Comparison of ENCODE assay signal across 8 mouse cellular contexts in the genomic region with DNA sequence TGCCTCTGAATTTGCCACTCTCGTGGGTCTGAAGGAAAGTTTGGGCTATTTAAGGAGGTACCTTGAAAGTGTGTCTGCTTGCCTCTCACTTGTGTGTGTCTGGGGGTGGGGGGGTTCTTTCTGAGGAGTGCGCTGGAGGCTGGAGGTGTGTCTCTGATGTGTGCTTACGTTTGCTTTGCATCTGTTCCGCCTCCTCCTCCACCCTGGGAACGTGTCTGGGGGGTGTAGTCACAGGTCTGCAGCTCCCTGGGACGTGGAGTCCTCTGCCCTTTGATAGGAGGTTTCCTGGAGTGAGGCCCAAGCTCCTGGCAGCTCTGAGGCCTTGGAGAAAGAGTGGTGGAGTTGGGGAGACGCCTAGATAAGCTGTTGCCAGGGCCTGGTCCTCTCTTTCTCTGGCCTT. TPM values are rescaled to one million over a fixed set of nuclear protein-coding genes. Genes with fewer than 3 reads are reported as not detected.
A peak's percentile ranks its signal among the peaks of the same experiment; 100 is the strongest.
DNase-seq lines count a peak whose midpoint lies in the region; ATAC-seq and TF ChIP-seq lines count a peak whose summit lies in the region.

No protein-coding gene starts in this region.

- no peak for TF ChIP-seq POLR2A in limb, embryonic 14.5 days (IDR thresholded peaks at IDR 0.05; ENCODE audit: borderline replicate concordance, extremely low read depth, insufficient read depth, insufficient read length)

- peaks cover 78% of the 10 kb centered on the region for H3K4me1 ChIP-seq in forebrain, embryonic 16.5 days (replicated peaks; ENCODE audit: control insufficient read depth, insufficient read depth, low read length)
- H3K4me1 ChIP-seq in hindbrain, embryonic 12.5 days, result peaks cover 81% of the 10 kb centered on the region
- H3K4me1 ChIP-seq in limb, embryonic 14.5 days (ENCODE audit: control insufficient read depth, insufficient read depth, low read length), result peaks cover 82% of the 10 kb centered on the region
- H3K4me1 ChIP-seq in midbrain, embryonic 14.5 days (ENCODE audit: control insufficient read depth, insufficient read depth, low read length), result peaks cover 71% of the 10 kb centered on the region

- peak; percentile 49 for DNase-seq in 3134 (ENCODE audit: extremely low read depth, insufficient read length, low spot score)
- DNase-seq in adrenal gland, adult 8-10 months, result peak; percentile 93
- no peak for DNase-seq in limb, embryonic 14.5 days (ENCODE audit: low spot score)
- DNase-seq in midbrain, embryonic 14.5 days, result no peak
- DNase-seq in left cerebral cortex, adult 18-20 months (ENCODE audit: low spot score in 2 of 2), result no peak

- no peaks in the 10 kb centered on the region for H3K36me3 ChIP-seq in forebrain, embryonic 16.5 days (ENCODE audit: control insufficient read depth, insufficient read depth)
- H3K36me3 ChIP-seq in hindbrain, embryonic 12.5 days, result 0 out of 2 replicates have a peak, but pooled peaks cover 4% of the 10 kb centered on the region
- H3K36me3 ChIP-seq in limb, embryonic 14.5 days (ENCODE audit: control insufficient read depth, insufficient read depth, low read length), result peaks cover 14% of the 10 kb centered on the region
- no peaks in the 10 kb centered on the region for H3K36me3 ChIP-seq in midbrain, embryonic 14.5 days (ENCODE audit: control insufficient read depth, insufficient read depth, low read length)

- peak overlapping the region; percentile 80 for H3K27ac ChIP-seq in forebrain, embryonic 16.5 days (ENCODE audit: low read length)
- H3K27ac ChIP-seq in hindbrain, embryonic 12.5 days, result peak overlapping the region; percentile 82; the same call in 1 of the 2 replicates
- peak overlapping the region; percentile 83 for H3K27ac ChIP-seq in limb, embryonic 14.5 days (replicated peaks; ENCODE audit: low read depth, low read length)
- H3K27ac ChIP-seq in midbrain, embryonic 14.5 days (replicated peaks; ENCODE audit: low read depth, low read length), result peak overlapping the region; percentile 70; the same call in 1 of the 2 replicates

- H3K27me3 ChIP-seq in forebrain, embryonic 16.5 days (replicated peaks; ENCODE audit: control insufficient read depth, insufficient read depth, low read length), result no peaks in the 10 kb centered on the region
- no peaks in the 10 kb centered on the region for H3K27me3 ChIP-seq in hindbrain, embryonic 12.5 days
- no peaks in the 10 kb centered on the region for H3K27me3 ChIP-seq in limb, embryonic 14.5 days (ENCODE audit: control insufficient read depth, insufficient read depth, low read length)
- H3K27me3 ChIP-seq in midbrain, embryonic 14.5 days (ENCODE audit: control insufficient read depth, insufficient read depth, low read length), result no peaks in the 10 kb centered on the region

- H3K9ac ChIP-seq in forebrain, embryonic 16.5 days (replicated peaks; ENCODE audit: low read depth, low read length), result 0 out of 2 replicates have a peak overlapping the region, but pooled peaks have one; percentile 41
- H3K9ac ChIP-seq in hindbrain, embryonic 12.5 days, result peak overlapping the region; percentile 28; the same call in 1 of the 2 replicates
- H3K9ac ChIP-seq in limb, embryonic 14.5 days (ENCODE audit: low read depth, low read length, severe bottlenecking), result peak overlapping the region; percentile 56; the same call in 1 of the 2 replicates
- H3K9ac ChIP-seq in midbrain, embryonic 14.5 days (replicated peaks; ENCODE audit: low read length), result peak overlapping the region; percentile 39

- no peak for ATAC-seq in forebrain, embryonic 16.5 days
- ATAC-seq in hindbrain, embryonic 12.5 days (ENCODE audit: low FRiP score), result no peak
- ATAC-seq in limb, embryonic 14.5 days (ENCODE audit: low FRiP score, low read depth), result no peak
- ATAC-seq in midbrain, embryonic 14.5 days (ENCODE audit: low FRiP score, low TSS enrichment), result no peak
- ATAC-seq in frontal cortex, adult (ENCODE audit: low TSS enrichment), result no peak

- H3K4me3 ChIP-seq in forebrain, embryonic 16.5 days (replicated peaks; ENCODE audit: low read length), result peak overlapping the region; percentile 12
- 0 out of 2 replicates have a peak overlapping the region, but pooled peaks have one; percentile 95 for H3K4me3 ChIP-seq in hindbrain, embryonic 12.5 days
- H3K4me3 ChIP-seq in limb, embryonic 14.5 days (replicated peaks; ENCODE audit: low read length), result peak overlapping the region; percentile 97
- peak overlapping the region; percentile 13; the same call in 1 of the 2 replicates for H3K4me3 ChIP-seq in midbrain, embryonic 14.5 days (replicated peaks; ENCODE audit: low read depth, low read length)

- H3K9me3 ChIP-seq in forebrain, embryonic 16.5 days (ENCODE audit: control insufficient read depth, low read length), result no peaks in the 10 kb centered on the region
- no peaks in the 10 kb centered on the region for H3K9me3 ChIP-seq in hindbrain, embryonic 12.5 days (replicated peaks)
- H3K9me3 ChIP-seq in limb, embryonic 14.5 days (ENCODE audit: control insufficient read depth, low read length), result no peaks in the 10 kb centered on the region
- no peaks in the 10 kb centered on the region for H3K9me3 ChIP-seq in midbrain, embryonic 14.5 days (ENCODE audit: control insufficient read depth, low read length)

- WGBS in forebrain, embryonic 16.5 days, result 11% methylated on average over 7 of the region's 7 CpGs
- WGBS in hindbrain, embryonic 12.5 days, result 7% methylated on average over 7 of the region's 7 CpGs
- 2% methylated on average over 7 of the region's 7 CpGs for WGBS in limb, embryonic 14.5 days
- WGBS in midbrain, embryonic 14.5 days, result 11% methylated on average over 7 of the region's 7 CpGs

- peak overlapping the region; percentile 88 for H3K4me2 ChIP-seq in forebrain, embryonic 16.5 days (ENCODE audit: low read length)
- peak overlapping the region; percentile 95 for H3K4me2 ChIP-seq in hindbrain, embryonic 12.5 days (replicated peaks)
- peak overlapping the region; percentile 69 for H3K4me2 ChIP-seq in limb, embryonic 14.5 days (replicated peaks; ENCODE audit: low read depth, low read length, severe bottlenecking)
- peak overlapping the region; percentile 99 for H3K4me2 ChIP-seq in midbrain, embryonic 14.5 days (ENCODE audit: low read length)

RNA-seq across cellular contexts. Expression of a gene that starts 4.8 kb away (rescaled TPM):
- 10 to 100 TPM; 48.9 to 76.1 (median 66.7) TPM for total RNA-seq in adrenal gland, adult 8-10 months (2022)
- polyA plus RNA-seq in forebrain, embryonic 16.5 days (2015; fragmentation: Nextera tagmentation; extraction: Ambion mirVana), result 13.8 and 15.0 TPM in 2 replicates
- polyA plus RNA-seq in hindbrain, embryonic 12.5 days (2016; fragmentation: Nextera tagmentation; extraction: Ambion mirVana), result 12.3 and 15.5 TPM in 2 replicates
- 41.2 and 53.7 TPM in 2 replicates for polyA plus RNA-seq in limb, embryonic 14.5 days (2012; rRNA removed)
- polyA plus RNA-seq in limb, embryonic 14.5 days (2014; fragmentation: Nextera tagmentation; extraction: Ambion mirVana), result 20.5 and 22.7 TPM in 2 replicates
- polyA plus RNA-seq in midbrain, embryonic 14.5 days (2014; fragmentation: Nextera tagmentation; extraction: Ambion mirVana), result 12.6 and 14.9 TPM in 2 replicates
- 10 to 100 TPM; 59.1 to 62.5 TPM for total RNA-seq in left cerebral cortex, adult 18-20 months (2021)

RNA-seq across cellular contexts. Expression of a gene that starts 32.7 kb away (rescaled TPM):
- not detected for total RNA-seq in adrenal gland, adult 8-10 months (2022)
- polyA plus RNA-seq in forebrain, embryonic 16.5 days (2015; fragmentation: Nextera tagmentation; extraction: Ambion mirVana), result not detected in 2 replicates
- polyA plus RNA-seq in hindbrain, embryonic 12.5 days (2016; fragmentation: Nextera tagmentation; extraction: Ambion mirVana), result not detected in 2 replicates
- 0.33 and 0.91 TPM in 2 replicates for polyA plus RNA-seq in limb, embryonic 14.5 days (2012; rRNA removed)
- polyA plus RNA-seq in limb, embryonic 14.5 days (2014; fragmentation: Nextera tagmentation; extraction: Ambion mirVana), result 0.40 TPM in 1 of 2 replicates, not detected in the other
- not detected in 2 replicates for polyA plus RNA-seq in midbrain, embryonic 14.5 days (2014; fragmentation: Nextera tagmentation; extraction: Ambion mirVana)
- not detected for total RNA-seq in left cerebral cortex, adult 18-20 months (2021)

RNA-seq across cellular contexts. Expression of a gene that starts 46.5 kb away (rescaled TPM):
- not detected for total RNA-seq in adrenal gland, adult 8-10 months (2022)
- not detected in 2 replicates for polyA plus RNA-seq in forebrain, embryonic 16.5 days (2015; fragmentation: Nextera tagmentation; extraction: Ambion mirVana)
- polyA plus RNA-seq in hindbrain, embryonic 12.5 days (2016; fragmentation: Nextera tagmentation; extraction: Ambion mirVana), result not detected in 2 replicates
- polyA plus RNA-seq in limb, embryonic 14.5 days (2012; rRNA removed), result not detected in 2 replicates
- not detected in 2 replicates for polyA plus RNA-seq in limb, embryonic 14.5 days (2014; fragmentation: Nextera tagmentation; extraction: Ambion mirVana)
- not detected in 2 replicates for polyA plus RNA-seq in midbrain, embryonic 14.5 days (2014; fragmentation: Nextera tagmentation; extraction: Ambion mirVana)
- not detected for total RNA-seq in left cerebral cortex, adult 18-20 months (2021)

Comparison
In these comparisons a context has a peak if more than half of its experiments do, and no peak if none do; other contexts are left out.
1. DNase-seq: peak in 3134 (single experiment) and adrenal gland, adult 8-10 months (single experiment); none in limb, embryonic 14.5 days (single experiment), midbrain, embryonic 14.5 days (single experiment) and left cerebral cortex, adult 18-20 months (0 of 2).
2. H3K4me3 ChIP-seq: peak in every context shown above with its lines; median percentile 97 in limb, embryonic 14.5 days; 95 in hindbrain, embryonic 12.5 days; 13 in midbrain, embryonic 14.5 days; 12 in forebrain, embryonic 16.5 days.
3. Peak in every context shown above with its lines, with median percentiles within 50 percentile points of each other: H3K27ac ChIP-seq, H3K4me2 ChIP-seq and H3K9ac ChIP-seq.